Mouse (Mus musculus) adrenal gland, adult 18-20 months (tissue): ENCODE results near the gene Olfr924. TPM values are rescaled to one million over a fixed set of nuclear protein-coding genes. Genes with fewer than 3 reads are reported as not detected.
"Not testable (repeated sequence)": the region's sequence is repeated elsewhere in the genome, so short reads cannot be mapped to it uniquely, and the experiment has no call there.

Source experiments
- DNase-seq, 2 experiments: peaks; one replicate each; pipeline ENCODE4 v3.0.0; 2021 to 2022; ENCODE audit warnings: low spot score in 2 of 2
- long read RNA-seq, 2 experiments: library from polyadenylated mRNA; stranded (forward); transcript quantifications; one replicate each; pipeline ENCODE4 v2.0.0; 2021
- total RNA-seq, 2 experiments: library from RNA; stranded (reverse); gene quantifications; 1 replicate in 1 of 2; 2 replicates in 1 of 2; pipeline ENCODE4 v1.2.3; 2021

Gene Olfr924
- not detected for total RNA-seq
- long read RNA-seq, experiment 1: 0 reads
- long read RNA-seq, experiment 2: 0 reads

GRCm38 (mm10) chr9:38844149-38844548 lies at the start of gene Olfr924:
Olfr924 (plus strand) TSS chr9:38844449.
- no peak for DNase-seq

- no peak for DNase-seq
Measured at GRCm38 (mm10) chr9:38805696-38806095, 38.6 kb upstream of the Olfr924 start.

GRCm38 (mm10) chr9:38814314-38814713 lies 29.9 kb upstream of the Olfr924 start, which contains the start of gene Olfr922:
Olfr922 (plus strand) TSS chr9:38814614.
- no peak for DNase-seq

- no peak for DNase-seq
Measured at GRCm38 (mm10) chr9:38815458-38815986, 28.7 kb upstream of the Olfr924 start.

GRCm38 (mm10) chr9:38826245-38826644 lies 18.0 kb upstream of the Olfr924 start, which contains the start of gene Olfr923:
Olfr923 (plus strand) TSS chr9:38826545.
- DNase-seq: no peak

DNA sequence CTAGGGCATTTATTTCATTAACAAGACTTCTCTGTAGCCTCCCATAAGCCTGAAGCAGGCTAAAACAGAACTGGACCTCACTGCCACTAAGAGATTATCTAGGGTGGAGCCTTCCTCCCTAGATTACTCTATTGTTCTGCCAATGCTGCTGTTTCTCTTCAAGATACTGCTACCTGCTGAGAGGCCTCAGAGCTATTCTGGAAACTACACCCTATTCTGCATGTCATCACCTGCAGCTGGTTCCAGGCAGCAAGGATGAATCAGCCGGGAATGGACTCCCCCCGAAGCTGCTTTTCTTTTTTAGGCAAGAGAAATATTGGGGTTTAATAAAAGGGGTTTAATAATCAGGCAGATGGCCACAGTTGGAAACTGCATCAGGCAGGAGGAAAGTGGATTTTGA lies 11.2 kb upstream of the Olfr924 start:
- DNase-seq: no peak

DNA sequence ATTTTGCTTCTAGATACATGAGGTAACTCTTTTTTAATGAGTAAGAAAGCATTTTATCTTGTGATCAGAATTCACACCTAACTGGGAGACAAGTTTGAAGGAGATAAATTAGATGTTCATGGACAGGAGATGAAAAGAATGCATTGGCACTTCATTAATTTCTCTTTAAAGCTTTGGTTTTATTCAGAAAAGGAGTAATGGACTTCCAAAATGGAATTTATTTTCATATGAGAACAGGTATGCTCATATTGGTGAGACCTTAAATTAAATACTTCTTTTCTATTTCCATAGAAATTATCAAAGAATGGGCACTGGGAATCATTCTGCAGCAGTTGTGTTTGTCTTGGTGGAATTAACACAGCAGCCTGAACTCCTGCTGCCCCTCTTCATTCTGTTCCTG lies 10.5 kb downstream of the Olfr924 start, which contains the start of gene Olfr26:
Gene Olfr26, plus strand, starts transcription at position 301 of the 400 bp plus-strand sequence.
- DNase-seq: no peak

DNA sequence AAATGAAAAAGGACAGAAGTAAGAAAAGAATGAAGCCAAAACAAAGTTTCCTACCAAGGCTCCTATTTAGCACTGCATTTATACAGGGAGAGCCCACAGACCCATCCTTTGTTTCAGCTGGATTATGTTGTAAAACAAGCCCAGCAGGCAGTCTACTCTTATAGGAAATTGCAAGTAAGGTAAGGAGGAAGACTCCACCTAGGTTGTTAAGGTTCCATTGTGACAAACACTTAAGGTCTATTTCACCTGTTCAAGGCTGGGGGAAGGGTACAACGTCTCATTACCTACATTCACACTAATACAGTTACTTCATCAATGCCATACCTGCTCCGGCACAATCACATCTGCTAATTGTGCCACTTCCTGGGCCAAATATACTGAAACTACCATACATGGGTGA lies 30.6 kb downstream of the Olfr924 start:
- not testable (repeated sequence) for DNase-seq

DNA sequence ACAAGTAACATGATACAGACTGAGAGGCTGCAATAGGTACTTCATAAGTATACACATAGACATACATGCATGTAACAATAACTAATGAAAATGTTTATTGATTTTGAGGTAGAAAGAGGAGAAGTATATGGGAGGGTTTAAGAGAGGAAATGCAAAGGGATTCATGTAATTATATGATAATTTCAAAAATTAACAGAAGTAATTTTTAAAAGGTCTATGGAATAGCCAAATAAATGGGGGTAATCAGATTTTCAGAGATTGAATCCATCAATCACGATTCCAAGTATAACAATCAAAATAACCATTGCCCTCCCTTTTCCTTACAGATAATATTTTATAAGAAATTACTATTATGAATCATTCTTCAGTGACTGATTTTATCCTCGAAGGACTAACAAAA lies 32.6 kb downstream of the Olfr924 start, which contains the start of gene Olfr926:
Gene Olfr926, plus strand, starts transcription at position 301 of the 400 bp plus-strand sequence.
- DNase-seq: no peak

Other genes with a start within 250 kb of the Olfr924 start
- gene Olfr914, start 239.3 kb upstream of the Olfr924 start, total RNA-seq: not detected
- gene Olfr916, start 184.6 kb upstream of the Olfr924 start, total RNA-seq: not detected
- gene Olfr917, start 178.6 kb upstream of the Olfr924 start, total RNA-seq: not detected
- not detected for gene Olfr918, start 169.8 kb upstream of the Olfr924 start, total RNA-seq
- gene Olfr919, start 140.8 kb upstream of the Olfr924 start, total RNA-seq: not detected
- gene Vwa5a, start 126.2 kb upstream of the Olfr924 start, total RNA-seq: 10 to 100 TPM; 41.1 to 43.6 TPM
- under 1 TPM; 0.19 to 0.33 TPM for gene Olfr920, start 92.2 kb upstream of the Olfr924 start, total RNA-seq
- not detected for gene Olfr921, start 71.4 kb upstream of the Olfr924 start, total RNA-seq
- gene Olfr922, start 29.8 kb upstream of the Olfr924 start, total RNA-seq: not detected
- not detected for gene Olfr923, start 17.9 kb upstream of the Olfr924 start, total RNA-seq
- gene Olfr26, start 10.6 kb downstream of the Olfr924 start, total RNA-seq: not detected
- not detected for gene Olfr926, start 32.7 kb downstream of the Olfr924 start, total RNA-seq
- not detected for gene Olfr930, start 85.4 kb downstream of the Olfr924 start, total RNA-seq
- gene Olfr933, start 127.9 kb downstream of the Olfr924 start, total RNA-seq: not detected
- gene Olfr934, start 143.9 kb downstream of the Olfr924 start, total RNA-seq: not detected
- not detected for gene Olfr935, start 155.2 kb downstream of the Olfr924 start, total RNA-seq
- gene Olfr146, start 178.9 kb downstream of the Olfr924 start, total RNA-seq: not detected
- gene Olfr937, start 220.5 kb downstream of the Olfr924 start, total RNA-seq: not detected
- gene Olfr938, start 234.4 kb downstream of the Olfr924 start, total RNA-seq: not detected